Mouse (Mus musculus): Measurements from ENCODE around the gene Hmgb1. TPM values are rescaled to one million over a fixed set of nuclear protein-coding genes. Genes with fewer than 3 reads are reported as not detected.

The Hmgb1 gene
- total and polyA plus RNA-seq, 2 experiments from 2014 or later: 128 to 757 TPM

DNA sequence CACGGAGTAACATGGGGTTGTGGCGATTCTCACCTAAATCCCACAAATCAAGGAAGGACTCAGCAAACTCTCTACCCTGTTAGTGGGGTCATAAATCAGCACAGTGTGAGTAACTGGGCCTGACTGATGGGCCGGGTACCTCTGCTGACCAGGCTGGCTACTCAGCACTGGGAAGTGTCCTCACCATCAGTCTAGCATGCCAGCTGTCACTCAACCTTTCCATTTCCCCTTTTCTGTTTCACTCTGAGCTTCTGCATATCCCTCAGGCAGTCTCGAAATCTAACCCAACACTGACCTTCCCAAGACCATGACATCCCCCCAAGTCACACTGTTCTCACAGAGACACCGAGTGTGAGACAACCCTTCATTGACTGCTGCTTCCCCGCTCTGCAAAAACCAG is 95.4 kb downstream of the Hmgb1 start:
- Histone ChIP-seq H3K9me3 (ENCODE audit: low read length) (no peaks in the 10 kb centered on the region), H3K4me3 (ENCODE audit: low read length) (no peak overlapping the region), H3K27ac (no peak overlapping the region), H3K4me1 (ENCODE audit: insufficient read depth, low read length) (no peaks in the 10 kb centered on the region), H3K36me3 (ENCODE audit: insufficient read depth, low read length) (no peaks in the 10 kb centered on the region), H3K4me2 (ENCODE audit: low read depth, low read length) (no peak overlapping the region), H3K9ac (replicated peaks; ENCODE audit: low read length) (no peak overlapping the region), H3K27me3 (ENCODE audit: insufficient read depth, low read length) (no peaks in the 10 kb centered on the region)
- TF ChIP-seq CTCF (IDR thresholded peaks at IDR 0.05; ENCODE audit: low read depth): no peak
- ATAC-seq (no peak), DNase-seq (ENCODE audit: low spot score) (no peak)
- WGBS: 87% methylated on average over 6 of the region's 6 CpGs

DNA sequence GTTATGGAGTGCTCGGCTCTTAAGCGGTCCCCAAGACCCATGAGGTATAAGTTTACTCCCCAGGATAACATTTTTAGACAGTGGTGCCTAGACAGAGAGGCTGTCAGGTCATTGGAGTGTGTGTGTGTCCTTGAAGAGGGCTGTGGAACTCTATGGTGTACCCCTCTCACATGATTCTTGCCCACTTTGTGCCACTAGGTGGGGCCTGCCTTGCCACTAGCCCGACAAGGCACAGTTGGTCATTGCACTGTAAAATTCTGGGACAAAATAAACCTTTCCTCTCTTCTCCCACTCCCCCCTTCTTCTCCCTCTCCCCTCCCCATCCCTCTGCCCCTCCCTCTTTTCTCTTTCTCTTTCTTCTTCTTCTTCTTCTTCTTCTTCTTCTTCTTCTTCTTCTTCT is 96.1 kb downstream of the Hmgb1 start:
- H3K27me3 ChIP-seq (ENCODE audit: insufficient read depth, low read length): no peaks in the 10 kb centered on the region
- H3K36me3 ChIP-seq (ENCODE audit: insufficient read depth, low read length): no peaks in the 10 kb centered on the region
- H3K9ac ChIP-seq (replicated peaks; ENCODE audit: low read length): no peak overlapping the region
- ATAC-seq (no peak), DNase-seq (ENCODE audit: low spot score) (no peak)
- H3K9me3 ChIP-seq (ENCODE audit: low read length): no peaks in the 10 kb centered on the region
- H3K4me1 ChIP-seq (ENCODE audit: insufficient read depth, low read length): no peaks in the 10 kb centered on the region
- peak; percentile 46 for TF ChIP-seq CTCF (IDR thresholded peaks at IDR 0.05; ENCODE audit: low read depth)
- no peak overlapping the region for H3K4me2 ChIP-seq (ENCODE audit: low read depth, low read length)
- WGBS: 89% methylated on average over 3 of the region's 3 CpGs
- H3K27ac ChIP-seq: no peak overlapping the region
- no peak overlapping the region for H3K4me3 ChIP-seq (ENCODE audit: low read length)

GRCm38 (mm10) chr5:149086382-149087244 is 97.7 kb downstream of the Hmgb1 start:
- H3K9me3 ChIP-seq (ENCODE audit: low read length): no peaks in the 10 kb centered on the region
- H3K4me2 ChIP-seq (ENCODE audit: low read depth, low read length): no peak overlapping the region
- H3K9ac ChIP-seq (replicated peaks; ENCODE audit: low read length): no peak overlapping the region
- no peak overlapping the region for H3K27ac ChIP-seq
- DNase-seq (ENCODE audit: low spot score): no peak
- H3K27me3 ChIP-seq (ENCODE audit: insufficient read depth, low read length): no peaks in the 10 kb centered on the region
- no peaks in the 10 kb centered on the region for H3K36me3 ChIP-seq (ENCODE audit: insufficient read depth, low read length)
- H3K4me1 ChIP-seq (ENCODE audit: insufficient read depth, low read length): no peaks in the 10 kb centered on the region
- TF ChIP-seq CTCF (IDR thresholded peaks at IDR 0.05; ENCODE audit: low read depth): no peak
- H3K4me3 ChIP-seq (ENCODE audit: low read length): no peak overlapping the region
- 89% methylated on average over 10 of the region's 10 CpGs for WGBS
- no peak for ATAC-seq

GRCm38 (mm10) chr5:149080466-149080865 is 103.8 kb downstream of the Hmgb1 start:
- Histone ChIP-seq H3K4me3 (ENCODE audit: low read length) (no peak overlapping the region), H3K27me3 (ENCODE audit: insufficient read depth, low read length) (no peaks in the 10 kb centered on the region), H3K4me2 (ENCODE audit: low read depth, low read length) (no peak overlapping the region), H3K27ac (no peak overlapping the region), H3K4me1 (ENCODE audit: insufficient read depth, low read length) (no peaks in the 10 kb centered on the region), H3K9ac (replicated peaks; ENCODE audit: low read length) (no peak overlapping the region), H3K9me3 (ENCODE audit: low read length) (no peaks in the 10 kb centered on the region), H3K36me3 (ENCODE audit: insufficient read depth, low read length) (no peaks in the 10 kb centered on the region)
- WGBS: 96% methylated on average over 8 of the region's 8 CpGs
- no peak for TF ChIP-seq CTCF (IDR thresholded peaks at IDR 0.05; ENCODE audit: low read depth)
- no peak for ATAC-seq
- DNase-seq (ENCODE audit: low spot score): no peak

GRCm38 (mm10) chr5:149079758-149080150 is 104.5 kb downstream of the Hmgb1 start:
- Histone ChIP-seq H3K9ac (replicated peaks; ENCODE audit: low read length) (no peak overlapping the region), H3K4me2 (ENCODE audit: low read depth, low read length) (no peak overlapping the region), H3K27ac (no peak overlapping the region), H3K4me1 (ENCODE audit: insufficient read depth, low read length) (no peaks in the 10 kb centered on the region), H3K9me3 (ENCODE audit: low read length) (no peaks in the 10 kb centered on the region), H3K27me3 (ENCODE audit: insufficient read depth, low read length) (no peaks in the 10 kb centered on the region), H3K4me3 (ENCODE audit: low read length) (no peak overlapping the region), H3K36me3 (ENCODE audit: insufficient read depth, low read length) (no peaks in the 10 kb centered on the region)
- ATAC-seq (no peak), DNase-seq (ENCODE audit: low spot score) (no peak)
- no peak for TF ChIP-seq CTCF (IDR thresholded peaks at IDR 0.05; ENCODE audit: low read depth)
- WGBS: 41% methylated on average over 7 of the region's 7 CpGs

GRCm38 (mm10) chr5:149079018-149079757 is 105.1 kb downstream of the Hmgb1 start:
- no peak overlapping the region for H3K27ac ChIP-seq
- DNase-seq (ENCODE audit: low spot score) (no peak), ATAC-seq (no peak)
- H3K4me3 ChIP-seq (ENCODE audit: low read length): no peak overlapping the region
- H3K36me3 ChIP-seq (ENCODE audit: insufficient read depth, low read length): no peaks in the 10 kb centered on the region
- H3K4me2 ChIP-seq (ENCODE audit: low read depth, low read length): 0 out of 2 replicates have a peak overlapping the region, but pooled peaks have one; percentile 8
- 27% methylated on average over 18 of the region's 18 CpGs for WGBS
- TF ChIP-seq CTCF (IDR thresholded peaks at IDR 0.05; ENCODE audit: low read depth): no peak
- no peaks in the 10 kb centered on the region for H3K27me3 ChIP-seq (ENCODE audit: insufficient read depth, low read length)
- H3K9ac ChIP-seq (replicated peaks; ENCODE audit: low read length): no peak overlapping the region
- no peaks in the 10 kb centered on the region for H3K4me1 ChIP-seq (ENCODE audit: insufficient read depth, low read length)
- H3K9me3 ChIP-seq (ENCODE audit: low read length): no peaks in the 10 kb centered on the region
